Mouse (Mus musculus) CD4-positive helper T cell, adult 2 months (primary cell): ENCODE results near the gene Gm4792.

Source experiments
- DNase-seq: peaks from one replicate; pipeline ENCODE4 v3.0.0-alpha.2; 2012; ENCODE audit warnings: low read depth, missing footprints, low spot score

Gm4792 gene

GRCm38 (mm10) chr10:94298471-94298870 is at the start of gene Gm4792:
TSS of gene Gm4792 (minus strand) at chr10:94298703.
- DNase-seq, result no peak

DNA sequence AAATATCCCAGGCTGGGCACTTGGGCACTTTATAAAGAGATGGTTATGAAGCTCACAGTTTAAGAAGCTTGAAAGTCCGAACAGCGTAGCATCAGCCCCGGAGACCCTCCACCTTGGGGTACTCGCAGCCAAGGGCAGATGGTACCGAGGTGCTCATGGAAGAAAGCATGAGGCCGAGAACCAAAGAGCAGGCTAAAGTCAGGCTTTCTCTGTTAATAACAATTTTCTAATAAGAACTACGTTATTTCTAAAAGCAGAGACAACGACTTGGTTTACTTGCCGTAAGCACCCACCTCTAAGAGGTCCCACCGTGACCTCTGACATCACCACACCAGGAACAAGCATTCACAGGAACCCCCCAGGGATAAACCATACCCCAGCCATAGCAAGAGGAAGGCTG is 49.5 kb upstream of the Gm4792 start:
- no peak for DNase-seq

DNA sequence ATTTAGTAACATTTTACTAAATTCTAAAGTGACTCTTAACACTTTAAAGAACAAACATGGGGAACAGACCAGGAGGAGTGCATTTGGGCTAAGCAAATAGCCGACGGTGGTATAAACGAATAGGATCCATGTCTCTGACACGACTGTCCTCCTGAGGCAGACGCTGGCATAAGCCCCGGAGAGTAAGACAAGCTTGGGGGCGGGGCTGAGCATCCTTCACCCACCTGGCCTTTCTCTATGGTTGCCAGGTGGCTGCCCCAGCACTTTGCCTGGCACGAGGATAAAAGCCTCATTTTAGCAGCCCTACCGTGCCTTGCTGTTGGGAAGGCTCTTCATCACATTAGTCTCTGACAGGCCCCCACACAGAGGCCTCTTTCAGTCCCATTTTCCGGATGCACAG is 48.8 kb upstream of the Gm4792 start:
- no peak for DNase-seq

DNA sequence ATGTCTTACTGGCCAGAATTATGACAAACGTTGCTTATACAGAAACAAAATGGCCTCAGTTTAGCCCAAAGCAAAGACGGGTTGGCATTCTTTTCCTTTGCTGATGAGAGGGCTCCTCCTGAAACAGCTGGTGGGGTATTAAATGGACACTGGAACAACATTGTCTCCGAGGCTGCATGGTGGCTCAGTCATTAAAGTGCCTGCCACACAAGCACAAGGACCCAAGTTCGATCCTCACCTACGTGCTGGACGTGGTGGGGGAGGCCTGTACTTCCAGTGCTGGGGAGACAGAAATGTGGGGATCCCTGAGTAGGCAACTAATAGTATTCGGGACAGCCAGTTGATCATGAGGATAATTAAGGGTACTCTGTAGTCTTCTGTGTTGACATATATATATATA is 48.1 kb upstream of the Gm4792 start:
- no peak for DNase-seq

- no peak for DNase-seq
Measured at GRCm38 (mm10) chr10:94345509-94346252, 47.2 kb upstream of the Gm4792 start.

GRCm38 (mm10) chr10:94344631-94345417 is 46.3 kb upstream of the Gm4792 start:
- DNase-seq, result no peak

GRCm38 (mm10) chr10:94343581-94343980 is 45.1 kb upstream of the Gm4792 start:
- DNase-seq, result no peak

DNA sequence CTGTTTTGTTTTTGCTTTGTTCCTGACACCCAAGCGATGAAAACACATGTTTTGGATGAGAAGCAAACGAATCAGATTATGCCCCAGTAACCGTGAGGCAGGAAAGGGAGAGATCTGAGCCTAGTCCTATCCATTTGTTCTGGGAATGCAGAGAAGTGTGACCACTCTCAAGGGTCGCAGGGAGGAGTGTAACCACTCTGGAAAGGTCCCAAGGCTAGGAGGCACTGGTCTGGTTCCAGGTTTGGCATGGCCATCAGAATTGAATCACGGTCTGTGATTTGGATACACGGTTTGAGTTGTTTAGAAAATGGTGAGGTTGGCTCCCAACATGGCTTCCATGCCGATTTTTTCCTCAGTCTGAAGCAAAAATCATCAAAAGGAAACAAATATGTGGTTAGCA is 43.8 kb upstream of the Gm4792 start:
- no peak for DNase-seq

GRCm38 (mm10) chr10:94341501-94341900 is 43.0 kb upstream of the Gm4792 start:
- DNase-seq, result no peak

GRCm38 (mm10) chr10:94336071-94336470 is 37.6 kb upstream of the Gm4792 start:
- no peak for DNase-seq

- no peak for DNase-seq
Measured at GRCm38 (mm10) chr10:94335047-94335446, 36.5 kb upstream of the Gm4792 start.

DNA sequence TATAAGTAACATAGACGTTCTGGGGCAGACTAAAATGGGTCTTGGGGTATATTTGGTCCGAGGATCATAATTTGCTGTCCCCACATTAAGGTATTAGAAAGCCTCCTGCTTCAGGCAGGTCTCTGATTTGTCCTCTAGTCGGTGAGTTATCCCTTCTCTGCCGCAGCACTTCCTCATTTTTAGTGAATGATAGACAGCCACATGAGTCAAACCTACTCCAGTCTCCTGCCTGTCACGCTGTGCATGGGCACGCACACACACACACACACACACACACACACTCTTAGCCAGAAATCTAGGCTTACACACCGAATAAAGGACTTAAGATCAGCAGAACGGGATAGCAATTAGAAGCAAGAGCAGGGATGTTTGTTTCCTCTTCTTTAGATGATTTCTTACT is 34.8 kb upstream of the Gm4792 start:
- DNase-seq, result no peak

- DNase-seq, result no peak
Measured at GRCm38 (mm10) chr10:94332358-94333137, 34.0 kb upstream of the Gm4792 start.

DNA sequence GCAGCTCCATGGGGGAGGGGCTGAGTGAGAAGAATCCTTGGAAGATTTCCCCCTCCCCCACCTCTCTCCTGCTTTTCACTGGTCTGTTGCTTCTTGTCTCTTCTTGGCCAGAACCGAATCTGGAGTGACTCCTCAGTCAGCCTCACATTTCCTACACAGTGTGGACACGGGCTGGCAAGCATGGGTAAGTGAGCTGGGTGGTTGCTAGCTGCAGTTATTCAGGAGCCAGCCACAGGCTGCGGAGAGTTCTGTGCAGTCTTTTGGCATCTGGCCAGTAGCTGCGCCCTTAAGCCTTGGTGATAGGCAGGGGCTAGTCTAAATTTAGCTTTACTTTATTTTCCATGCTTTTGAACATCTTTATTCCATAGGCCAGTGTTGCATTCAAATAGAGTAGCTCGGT is 31.5 kb upstream of the Gm4792 start:
- DNase-seq, result no peak

GRCm38 (mm10) chr10:94318574-94318973 is 20.1 kb upstream of the Gm4792 start:
- no peak for DNase-seq

GRCm38 (mm10) chr10:94313146-94313545 is 14.6 kb upstream of the Gm4792 start:
- DNase-seq, result no peak

DNA sequence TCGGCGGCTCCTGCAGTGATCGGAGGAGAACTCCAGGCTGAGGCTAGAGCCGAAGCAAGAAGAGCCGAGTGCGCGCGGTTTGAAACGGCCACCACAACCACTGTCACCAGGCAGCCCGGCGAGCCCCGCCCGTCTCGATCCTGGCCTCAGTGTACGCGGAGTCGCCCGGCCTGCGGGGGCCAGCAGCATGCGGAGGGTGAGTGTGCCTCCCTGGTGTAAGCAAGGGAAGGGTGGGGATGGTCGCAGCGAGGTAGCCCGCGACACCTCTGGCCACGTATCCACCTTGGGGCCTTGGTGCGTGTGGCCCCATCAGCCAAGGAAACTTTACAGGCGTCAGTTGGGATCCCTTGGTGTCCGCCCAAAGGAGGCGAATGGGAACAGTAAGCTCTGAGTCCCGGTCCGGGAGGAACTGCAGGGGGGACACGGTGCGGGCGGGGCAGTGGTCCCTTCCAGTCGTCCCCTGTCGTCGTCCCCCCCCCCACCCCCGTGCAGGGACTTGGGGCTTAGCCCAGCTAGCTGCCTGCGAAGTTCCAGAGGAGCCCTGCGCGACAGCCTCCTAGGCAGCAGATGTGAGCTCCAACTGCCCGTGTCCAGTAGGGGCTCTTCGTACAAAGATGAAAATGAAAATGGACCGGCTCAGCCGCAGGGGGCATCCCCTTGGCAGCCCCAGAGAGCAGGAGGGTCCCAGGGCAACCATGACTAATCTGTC is 13.7 kb upstream of the Gm4792 start:
- no peak for DNase-seq

DNA sequence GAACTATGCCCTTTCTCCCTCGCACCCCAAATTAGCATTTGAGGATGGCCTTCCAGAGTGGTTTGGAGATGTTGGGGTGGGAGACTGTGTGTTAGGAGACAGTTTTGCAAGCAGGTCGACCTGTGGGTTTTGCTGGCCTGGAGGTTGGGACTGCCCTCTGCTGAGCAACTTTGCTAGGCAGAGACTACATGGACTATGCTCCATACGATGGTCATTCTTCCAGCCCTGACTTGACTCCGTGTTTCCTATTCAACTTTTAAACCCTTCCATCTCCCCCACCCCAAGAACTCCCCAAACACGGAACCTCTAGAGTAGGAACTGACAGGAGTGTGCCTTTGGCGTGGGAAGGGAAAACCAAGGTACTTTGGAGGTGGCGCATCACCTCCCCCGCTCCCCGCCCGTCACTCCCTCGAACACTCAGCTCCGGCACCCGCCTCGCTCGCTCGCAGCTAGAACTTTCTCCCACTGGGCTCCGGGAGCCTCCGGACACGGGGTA is 13.1 kb upstream of the Gm4792 start, which contains the start of gene Tmcc3:
Gene Tmcc3, plus strand, starts transcription at position 439 of the 496 bp plus-strand sequence.
- no peak for DNase-seq

GRCm38 (mm10) chr10:94310499-94311267 is 12.2 kb upstream of the Gm4792 start:
- no peak for DNase-seq

DNA sequence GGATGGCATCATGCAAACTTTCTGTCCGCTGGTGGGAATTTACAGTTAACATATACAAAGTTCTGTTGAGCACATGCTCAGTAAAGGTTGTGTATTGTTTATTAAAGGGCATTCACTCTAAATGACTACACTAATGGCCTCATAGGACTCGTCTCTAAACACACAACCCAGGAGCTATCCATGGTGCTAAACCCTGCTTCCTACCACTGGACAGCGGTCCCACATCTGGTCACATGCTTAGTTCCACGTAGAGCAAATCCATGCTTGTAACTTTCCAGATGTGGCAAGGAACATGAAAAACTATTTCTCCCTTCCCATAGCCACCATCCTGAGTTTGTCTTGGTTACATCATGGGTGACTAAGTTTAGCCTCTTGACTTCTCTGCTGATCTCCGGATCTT is 7.0 kb upstream of the Gm4792 start:
- DNase-seq, result no peak
